Mouse (Mus musculus): ENCODE results near the gene Polr1d.

Polr1d gene

GRCm38 (mm10) chr5:147076799-147077165 lies at the start of gene Polr1d:
Gene Polr1d, plus strand, starts transcription at chr5:147077050.
- no peak for DNase-seq (ENCODE audit: extremely low spot score)

- no peak for DNase-seq (ENCODE audit: extremely low spot score)
Observed at GRCm38 (mm10) chr5:147031281-147031680, 45.6 kb upstream of the Polr1d start.

GRCm38 (mm10) chr5:147033155-147033554 lies 43.7 kb upstream of the Polr1d start:
- DNase-seq (ENCODE audit: extremely low spot score): no peak

GRCm38 (mm10) chr5:147034283-147034682 lies 42.6 kb upstream of the Polr1d start:
- no peak for DNase-seq (ENCODE audit: extremely low spot score)

- DNase-seq (ENCODE audit: extremely low spot score): no peak
Observed at GRCm38 (mm10) chr5:147035301-147035700, 41.5 kb upstream of the Polr1d start.

DNA sequence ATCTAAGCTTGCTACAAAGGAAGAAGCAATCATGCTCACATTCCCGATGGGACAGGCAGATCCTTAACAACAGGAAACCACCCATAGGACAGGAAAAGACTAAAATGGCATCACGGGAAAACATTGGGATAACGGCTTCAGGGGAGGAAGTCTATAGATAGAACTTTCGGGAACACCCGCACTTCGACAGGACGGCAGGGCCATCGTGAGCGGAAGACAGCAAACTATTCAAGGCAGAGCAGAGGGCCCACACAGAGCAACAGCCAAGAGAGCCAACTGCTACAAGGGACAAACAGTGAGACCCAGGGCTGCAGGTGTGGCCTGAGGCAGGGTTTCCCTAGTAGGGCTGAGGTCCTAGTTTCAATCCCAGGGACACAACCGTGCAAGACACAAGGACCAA lies 40.8 kb upstream of the Polr1d start:
- DNase-seq (ENCODE audit: extremely low spot score): no peak

DNA sequence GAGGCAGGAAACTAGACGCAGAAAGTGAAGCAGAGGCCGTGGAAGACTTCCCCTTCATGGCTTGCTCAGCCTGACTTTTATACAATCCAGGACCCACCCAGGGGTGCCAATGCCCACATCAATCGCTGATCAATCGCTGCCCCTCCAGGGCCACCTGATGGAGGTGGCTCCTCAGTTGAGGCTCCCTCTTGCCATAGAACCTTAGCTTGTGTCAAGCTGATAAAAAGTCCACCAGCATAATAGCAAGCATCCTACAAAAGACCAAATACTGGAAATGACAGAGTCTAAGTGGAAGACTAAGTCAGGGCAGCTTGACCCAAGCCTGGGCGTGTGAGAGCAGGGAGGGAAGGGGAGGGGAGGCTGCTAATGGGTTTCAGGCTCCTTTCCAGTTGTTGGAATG lies 40.2 kb upstream of the Polr1d start:
- DNase-seq (ENCODE audit: extremely low spot score): no peak

DNA sequence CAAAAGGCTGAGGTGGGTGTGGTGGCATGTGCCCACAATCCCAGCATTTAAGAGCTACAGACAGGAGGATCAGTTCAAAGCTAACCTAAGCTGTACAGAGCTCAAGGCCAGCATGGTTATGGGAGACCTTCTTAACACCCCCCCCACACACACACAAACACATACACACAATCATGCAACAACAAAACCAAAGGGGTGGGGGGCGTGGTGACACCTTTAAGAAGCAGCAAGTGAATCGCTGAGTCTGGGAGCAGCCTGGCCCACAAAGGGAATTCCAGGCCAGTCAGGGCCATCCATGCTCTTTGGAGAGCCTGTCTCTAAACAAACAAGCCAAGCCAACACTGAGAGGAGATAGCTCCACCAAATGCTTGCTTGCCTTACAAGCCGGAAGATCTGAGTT lies 39.2 kb upstream of the Polr1d start:
- no peak for DNase-seq (ENCODE audit: extremely low spot score)

DNA sequence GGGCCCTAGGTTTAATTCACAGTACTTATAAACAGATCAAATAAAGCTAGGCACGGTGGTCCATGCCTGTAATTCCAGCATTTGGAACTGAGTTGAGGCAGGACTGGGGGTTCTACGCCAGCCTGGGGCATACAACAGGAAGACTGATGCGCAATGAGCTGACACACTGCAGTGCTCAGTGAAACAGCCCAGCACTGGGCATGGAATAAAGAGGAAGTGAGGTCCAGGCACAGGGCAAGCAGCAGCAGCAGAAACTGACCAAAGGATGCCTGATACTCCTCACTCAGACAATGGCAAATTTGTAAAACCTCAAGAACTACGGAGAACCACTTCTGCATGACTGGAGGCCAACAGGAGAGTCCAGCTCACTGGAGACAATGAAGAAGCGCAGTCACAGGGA lies 37.5 kb upstream of the Polr1d start:
- DNase-seq (ENCODE audit: extremely low spot score): no peak

- DNase-seq (ENCODE audit: extremely low spot score): peak; percentile 18
Observed at GRCm38 (mm10) chr5:147041965-147042937, 34.6 kb upstream of the Polr1d start.

DNA sequence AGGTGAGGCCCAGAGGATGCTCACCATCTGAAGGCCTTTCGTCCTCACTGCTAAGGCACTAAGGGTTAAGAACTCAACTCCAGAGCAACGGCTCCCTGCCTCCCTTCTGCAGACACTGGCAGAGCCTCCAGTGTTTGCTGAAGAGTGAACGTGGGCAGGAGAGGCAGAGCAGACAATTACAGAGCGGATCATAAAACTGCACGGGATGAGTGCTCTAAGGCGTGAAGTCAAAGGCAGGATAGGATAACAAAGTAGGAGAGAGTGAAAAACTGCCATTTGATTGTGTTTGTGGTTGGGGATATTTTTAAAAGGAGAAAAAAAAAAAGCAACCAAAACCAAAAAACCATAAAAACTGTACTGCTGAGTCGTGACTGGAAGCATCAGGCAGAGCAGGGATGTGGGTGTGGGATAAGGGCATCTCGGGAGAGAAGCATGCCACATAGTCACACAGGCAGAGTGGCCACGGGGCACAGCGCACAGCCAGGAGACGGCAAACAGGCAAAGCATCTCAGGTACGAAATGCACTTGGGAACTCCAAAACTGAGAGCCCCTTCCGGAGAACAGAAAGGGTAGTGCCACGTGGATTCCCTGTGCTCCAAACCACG lies 33.5 kb upstream of the Polr1d start:
- no peak for DNase-seq (ENCODE audit: extremely low spot score)

DNA sequence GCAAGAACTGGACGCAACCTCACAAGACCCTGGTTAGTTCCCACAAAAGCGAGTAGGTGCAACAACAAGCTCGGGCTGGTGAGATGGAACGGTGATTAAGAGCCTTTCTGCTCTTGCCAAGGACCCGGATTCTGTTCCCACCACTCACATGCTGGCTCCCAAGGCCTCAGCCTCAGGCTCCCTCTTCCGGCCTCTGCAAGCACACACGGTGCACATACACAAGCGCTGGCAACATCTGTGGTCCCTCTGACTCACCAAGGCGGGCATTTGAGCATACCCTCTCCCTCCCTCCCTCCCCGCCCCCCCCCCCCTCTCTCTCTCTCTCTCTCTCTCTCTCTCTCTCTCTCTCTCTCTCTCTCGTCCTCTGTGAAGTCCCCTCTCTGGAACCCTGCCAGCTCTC lies 31.5 kb upstream of the Polr1d start:
- no peak for DNase-seq (ENCODE audit: extremely low spot score)

- DNase-seq (ENCODE audit: extremely low spot score): no peak
Observed at GRCm38 (mm10) chr5:147045929-147046328, 30.9 kb upstream of the Polr1d start.

- DNase-seq (ENCODE audit: extremely low spot score): no peak
Observed at GRCm38 (mm10) chr5:147049544-147050209, 27.2 kb upstream of the Polr1d start.

DNA sequence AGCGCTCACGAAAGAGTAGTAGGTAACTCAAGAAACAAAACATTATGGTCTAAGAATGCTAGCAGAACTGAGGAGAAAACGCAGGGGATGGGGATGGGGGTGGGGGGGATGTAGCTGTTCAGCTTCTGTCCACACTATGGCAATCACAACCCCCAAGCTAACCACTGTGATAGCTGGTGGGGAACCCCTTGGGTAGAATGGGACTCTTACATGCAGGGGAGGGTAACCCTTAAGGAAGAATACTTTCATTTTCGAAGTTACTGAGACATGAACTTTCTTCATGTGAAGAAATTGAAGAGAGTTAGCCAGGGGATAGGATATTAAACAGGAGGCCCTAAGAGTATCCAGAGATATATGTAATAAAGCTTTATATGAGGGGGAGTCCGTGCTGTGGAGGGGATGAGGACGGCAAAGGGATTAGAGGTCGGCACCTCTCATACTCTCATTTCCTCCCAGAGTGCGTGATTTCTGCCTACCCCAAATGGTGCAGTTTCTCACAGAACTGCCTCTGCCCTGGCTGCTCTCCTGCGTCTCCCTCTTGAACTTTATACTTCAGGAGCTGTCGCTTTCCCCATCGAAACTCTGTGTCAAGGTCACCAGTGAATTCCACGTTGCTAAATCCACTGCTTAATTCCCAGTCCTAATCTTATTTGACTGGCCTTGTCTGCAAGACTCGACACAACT lies 25.9 kb upstream of the Polr1d start:
- DNase-seq (ENCODE audit: extremely low spot score): no peak

GRCm38 (mm10) chr5:147051500-147052308 lies 25.1 kb upstream of the Polr1d start:
- no peak for DNase-seq (ENCODE audit: extremely low spot score)

GRCm38 (mm10) chr5:147052309-147052558 lies 24.6 kb upstream of the Polr1d start:
- no peak for DNase-seq (ENCODE audit: extremely low spot score)

DNA sequence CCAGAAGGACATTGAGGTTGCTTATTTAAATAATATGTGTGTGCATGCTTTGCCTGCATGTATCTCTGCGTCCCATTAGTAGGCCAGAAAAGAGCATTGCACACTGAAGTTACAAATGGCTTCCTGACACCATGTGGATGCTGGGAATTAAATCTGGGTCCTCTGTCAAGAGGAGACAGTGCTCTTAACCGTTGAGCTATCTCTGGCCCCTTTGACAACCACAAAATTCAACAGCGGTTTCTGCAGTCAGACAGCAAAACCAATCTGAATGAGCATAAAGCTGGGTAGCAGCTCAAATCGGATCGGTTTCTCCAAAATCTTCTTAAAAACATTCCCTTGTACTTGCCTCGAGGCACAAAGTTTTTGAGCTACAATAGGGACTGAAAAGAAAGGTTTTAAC lies 23.8 kb upstream of the Polr1d start:
- no peak for DNase-seq (ENCODE audit: extremely low spot score)

DNA sequence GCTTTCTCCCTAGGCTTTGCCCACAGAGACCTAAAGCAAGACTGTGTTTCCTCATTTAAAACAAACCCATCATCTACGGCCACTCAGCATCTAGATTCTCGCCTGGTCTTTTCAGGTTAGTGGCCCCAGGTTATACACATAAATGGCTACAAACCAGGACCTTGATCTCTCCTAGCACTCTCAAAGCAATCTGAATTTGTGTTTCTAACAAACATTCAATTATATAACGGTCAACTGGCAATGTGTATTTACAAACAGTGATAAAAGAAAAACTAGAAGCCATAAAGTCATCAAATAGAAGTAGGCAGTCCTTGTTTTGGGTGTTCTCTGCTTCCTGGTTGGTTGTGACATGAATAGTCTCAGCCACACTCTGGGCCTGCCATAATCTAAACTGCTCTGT lies 23.4 kb upstream of the Polr1d start:
- DNase-seq (ENCODE audit: extremely low spot score): no peak

GRCm38 (mm10) chr5:147054328-147054727 lies 22.5 kb upstream of the Polr1d start:
- DNase-seq (ENCODE audit: extremely low spot score): no peak

DNA sequence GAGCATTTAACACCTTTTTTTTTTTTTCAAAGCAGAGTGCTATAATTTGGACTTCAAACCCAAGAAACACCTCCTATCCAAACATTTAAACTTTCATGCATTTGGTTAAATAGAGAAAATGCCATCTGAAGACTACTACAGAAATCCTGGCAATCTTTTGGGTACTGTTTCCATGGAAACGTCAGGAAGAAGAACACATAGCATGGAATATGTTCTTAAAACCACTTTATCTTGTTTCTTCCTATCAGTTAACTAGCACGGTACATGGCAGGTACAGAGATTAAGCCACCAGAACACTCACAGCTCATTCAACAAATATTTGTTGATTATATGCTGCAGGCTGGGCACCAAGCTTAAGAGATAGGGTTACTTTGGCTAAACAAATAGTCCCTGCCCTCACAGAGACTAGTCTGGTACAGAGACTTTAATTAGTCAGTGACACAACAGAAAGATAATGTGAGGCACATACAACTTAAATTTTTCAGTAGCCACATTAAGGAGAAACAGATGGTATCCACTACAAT lies 22.0 kb upstream of the Polr1d start:
- no peak for DNase-seq (ENCODE audit: extremely low spot score)

Data from embryo, embryonic 9.5 days (tissue).